Mouse (Mus musculus): ENCODE measurements around the gene Eif3a. TPM values are rescaled to one million over a fixed set of nuclear protein-coding genes. Genes with fewer than 3 reads are reported as not detected.

Gene Eif3a
- 178 and 185 TPM in 2 replicates for polyA plus RNA-seq (2014; fragmentation: Nextera tagmentation; extraction: Ambion mirVana)

- TF ChIP-seq CTCF (IDR thresholded peaks at IDR 0.05; ENCODE audit: low read depth), result no peak
- Histone ChIP-seq H3K9me3 (ENCODE audit: low read depth, low read length) (no peaks in the 10 kb centered on the region), H3K4me3 (ENCODE audit: low read depth, low read length) (peak within 1 kb of the TSS; percentile 96), H3K4me1 (ENCODE audit: insufficient read depth) (peaks cover 5% of the 10 kb centered on the region), H3K36me3 (ENCODE audit: insufficient read depth) (no peaks in the 10 kb centered on the region), H3K27ac (ENCODE audit: low read depth) (peak within 1 kb of the TSS; percentile 99), H3K9ac (peak within 1 kb of the TSS; percentile 96), H3K27me3 (ENCODE audit: insufficient read depth, low read length) (no peaks in the 10 kb centered on the region), H3K4me2 (peak within 1 kb of the TSS; percentile 89)
- ATAC-seq (ENCODE audit: insufficient read depth), result peak; percentile 97
- WGBS, result under 1% methylated on average over 57 of the region's 57 CpGs
- peak; percentile 98 for DNase-seq
Observed at GRCm38 (mm10) chr19:60790551-60791161, at the start of gene Eif3a. Gene Eif3a (minus strand): TSS chr19:60790658.

- H3K4me1 ChIP-seq (ENCODE audit: insufficient read depth), result no peaks in the 10 kb centered on the region
- peak; percentile 88 for DNase-seq
- peak; percentile 71 for ATAC-seq (ENCODE audit: insufficient read depth)
- peaks cover 51% of the 10 kb centered on the region for H3K36me3 ChIP-seq (ENCODE audit: insufficient read depth)
- peak; percentile 79 for TF ChIP-seq CTCF (IDR thresholded peaks at IDR 0.05; ENCODE audit: low read depth)
- no peak overlapping the region for H3K9ac ChIP-seq
- H3K27ac ChIP-seq (ENCODE audit: low read depth), result no peak overlapping the region
- WGBS, result 55% methylated on average over 1 of the region's 1 CpGs
- no peak overlapping the region for H3K4me3 ChIP-seq (ENCODE audit: low read depth, low read length)
- no peaks in the 10 kb centered on the region for H3K9me3 ChIP-seq (ENCODE audit: low read depth, low read length)
- H3K4me2 ChIP-seq, result no peak overlapping the region
- H3K27me3 ChIP-seq (ENCODE audit: insufficient read depth, low read length), result no peaks in the 10 kb centered on the region
Observed at GRCm38 (mm10) chr19:60837747-60838146, 47.3 kb upstream of the Eif3a start.

- no peak overlapping the region for H3K4me2 ChIP-seq
- TF ChIP-seq CTCF (IDR thresholded peaks at IDR 0.05; ENCODE audit: low read depth), result no peak
- H3K4me3 ChIP-seq (ENCODE audit: low read depth, low read length), result no peak overlapping the region
- no peak overlapping the region for H3K27ac ChIP-seq (ENCODE audit: low read depth)
- no peaks in the 10 kb centered on the region for H3K9me3 ChIP-seq (ENCODE audit: low read depth, low read length)
- H3K9ac ChIP-seq, result no peak overlapping the region
- H3K4me1 ChIP-seq (ENCODE audit: insufficient read depth), result no peaks in the 10 kb centered on the region
- 87% methylated on average over 6 of the region's 6 CpGs for WGBS
- no peak for ATAC-seq (ENCODE audit: insufficient read depth)
- DNase-seq, result no peak
- peaks cover 78% of the 10 kb centered on the region for H3K36me3 ChIP-seq (ENCODE audit: insufficient read depth)
- no peaks in the 10 kb centered on the region for H3K27me3 ChIP-seq (ENCODE audit: insufficient read depth, low read length)
Observed at GRCm38 (mm10) chr19:60818677-60819076, 28.2 kb upstream of the Eif3a start.

- 94% methylated on average over 6 of the region's 6 CpGs for WGBS
- Histone ChIP-seq H3K36me3 (ENCODE audit: insufficient read depth) (peaks cover 29% of the 10 kb centered on the region), H3K9ac (no peak overlapping the region), H3K27me3 (ENCODE audit: insufficient read depth, low read length) (no peaks in the 10 kb centered on the region), H3K27ac (ENCODE audit: low read depth) (no peak overlapping the region), H3K9me3 (ENCODE audit: low read depth, low read length) (no peaks in the 10 kb centered on the region), H3K4me3 (ENCODE audit: low read depth, low read length) (no peak overlapping the region), H3K4me2 (no peak overlapping the region), H3K4me1 (ENCODE audit: insufficient read depth) (no peaks in the 10 kb centered on the region; the same call in 1 of the 2 replicates)
- DNase-seq (no peak), ATAC-seq (ENCODE audit: insufficient read depth) (no peak)
- TF ChIP-seq CTCF (IDR thresholded peaks at IDR 0.05; ENCODE audit: low read depth), result no peak
Observed at GRCm38 (mm10) chr19:60813133-60813532, 22.7 kb upstream of the Eif3a start.

- H3K9me3 ChIP-seq (ENCODE audit: low read depth, low read length), result no peaks in the 10 kb centered on the region
- peak overlapping the region; percentile 66 for H3K4me3 ChIP-seq (ENCODE audit: low read depth, low read length)
- 19% methylated on average over 10 of the region's 10 CpGs for WGBS
- peaks cover 24% of the 10 kb centered on the region for H3K36me3 ChIP-seq (ENCODE audit: insufficient read depth)
- DNase-seq (no peak), ATAC-seq (ENCODE audit: insufficient read depth) (no peak)
- 0 out of 2 replicates have a peak overlapping the region, but pooled peaks have one; percentile 58 for H3K27ac ChIP-seq (ENCODE audit: low read depth)
- no peaks in the 10 kb centered on the region; the same call in 1 of the 2 replicates for H3K4me1 ChIP-seq (ENCODE audit: insufficient read depth)
- no peaks in the 10 kb centered on the region for H3K27me3 ChIP-seq (ENCODE audit: insufficient read depth, low read length)
- H3K9ac ChIP-seq, result peak overlapping the region; percentile 71
- H3K4me2 ChIP-seq, result peak overlapping the region; percentile 74
- TF ChIP-seq CTCF (IDR thresholded peaks at IDR 0.05; ENCODE audit: low read depth), result no peak
Observed at GRCm38 (mm10) chr19:60812036-60812389, 21.6 kb upstream of the Eif3a start.

GRCm38 (mm10) chr19:60811098-60812035 lies 20.9 kb upstream of the Eif3a start, which contains the start of gene Fam45a:
Gene Fam45a (plus strand): TSS chr19:60811585.
- peak; percentile 93 for DNase-seq
- Histone ChIP-seq H3K4me3 (ENCODE audit: low read depth, low read length) (peak within 1 kb of the TSS; percentile 66), H3K27me3 (ENCODE audit: insufficient read depth, low read length) (no peaks in the 10 kb centered on the region), H3K4me1 (ENCODE audit: insufficient read depth) (no peaks in the 10 kb centered on the region; the same call in 1 of the 2 replicates), H3K36me3 (ENCODE audit: insufficient read depth) (peaks cover 18% of the 10 kb centered on the region), H3K4me2 (peak within 1 kb of the TSS; percentile 74), H3K9ac (peak within 1 kb of the TSS; percentile 71), H3K27ac (ENCODE audit: low read depth) (peak within 1 kb of the TSS; percentile 58; the same call in 1 of the 2 replicates), H3K9me3 (ENCODE audit: low read depth, low read length) (no peaks in the 10 kb centered on the region)
- 2% methylated on average over 45 of the region's 45 CpGs for WGBS
- TF ChIP-seq CTCF (IDR thresholded peaks at IDR 0.05; ENCODE audit: low read depth), result peak; percentile 91
- peak; percentile 100 for ATAC-seq (ENCODE audit: insufficient read depth)

GRCm38 (mm10) chr19:60809927-60810326 lies 19.5 kb upstream of the Eif3a start:
- ATAC-seq (ENCODE audit: insufficient read depth), result no peak
- Histone ChIP-seq H3K4me2 (no peak overlapping the region), H3K27me3 (ENCODE audit: insufficient read depth, low read length) (no peaks in the 10 kb centered on the region), H3K36me3 (ENCODE audit: insufficient read depth) (peaks cover 7% of the 10 kb centered on the region), H3K4me3 (ENCODE audit: low read depth, low read length) (no peak overlapping the region), H3K27ac (ENCODE audit: low read depth) (no peak overlapping the region), H3K4me1 (ENCODE audit: insufficient read depth) (no peaks in the 10 kb centered on the region; the same call in 1 of the 2 replicates), H3K9me3 (ENCODE audit: low read depth, low read length) (no peaks in the 10 kb centered on the region), H3K9ac (no peak overlapping the region)
- TF ChIP-seq CTCF (IDR thresholded peaks at IDR 0.05; ENCODE audit: low read depth), result no peak
- no peak for DNase-seq
- 86% methylated on average over 2 of the region's 2 CpGs for WGBS
